Mouse (Mus musculus): ENCODE measurements around the gene Pcbd1.

The Pcbd1 gene

DNA sequence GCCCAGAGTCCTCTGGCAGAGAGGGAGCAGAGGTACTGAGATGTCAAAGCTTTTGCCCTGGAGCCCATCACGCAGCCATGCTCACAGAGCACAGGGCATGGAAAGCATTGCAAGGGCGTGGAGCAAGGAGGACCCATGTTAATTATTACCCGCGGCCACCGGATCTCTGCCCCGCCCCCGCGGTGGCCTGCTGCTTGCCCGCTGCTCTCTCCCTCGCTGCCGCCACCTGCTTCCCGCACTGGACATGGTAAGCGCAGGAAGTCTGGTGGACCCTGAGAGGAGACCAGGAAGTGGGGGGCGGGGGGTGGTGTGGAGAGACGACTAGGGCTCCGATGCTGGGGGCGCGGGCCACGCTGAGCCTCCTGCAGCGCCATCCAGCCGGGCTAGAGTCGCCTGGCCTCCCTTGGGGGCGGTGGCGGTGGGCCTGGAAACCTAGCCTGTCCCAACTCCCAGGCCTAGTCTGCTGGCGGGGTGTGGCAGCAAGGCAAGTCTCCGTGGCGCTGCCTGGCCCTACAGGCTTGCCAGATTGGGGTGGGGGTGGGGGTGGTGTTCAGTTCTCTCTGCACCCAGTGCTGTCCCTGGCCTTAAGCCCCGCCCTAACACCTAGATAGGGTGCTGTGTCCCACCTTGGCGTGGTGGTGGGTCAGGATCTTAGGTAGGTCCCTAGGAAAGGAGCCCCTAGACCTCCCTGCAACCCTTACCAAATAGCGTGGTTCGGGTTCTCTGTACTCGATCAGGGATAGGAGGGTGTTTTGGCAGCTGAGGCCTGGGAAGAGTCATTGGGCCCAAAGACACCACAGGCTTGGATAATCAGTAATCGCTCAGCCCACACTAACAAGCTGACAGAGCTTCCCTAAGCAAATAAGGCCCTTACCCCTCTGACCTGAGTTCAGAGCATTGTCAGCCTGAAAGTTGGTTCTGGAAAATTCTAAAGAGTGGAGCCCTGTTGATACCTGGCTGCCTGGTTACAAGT lies at the start of gene Pcbd1:
Gene Pcbd1 (plus strand): TSS at position 162 of the 973 bp plus-strand sequence.
- DNase-seq (ENCODE audit: low read depth, low spot score): no peak

DNA sequence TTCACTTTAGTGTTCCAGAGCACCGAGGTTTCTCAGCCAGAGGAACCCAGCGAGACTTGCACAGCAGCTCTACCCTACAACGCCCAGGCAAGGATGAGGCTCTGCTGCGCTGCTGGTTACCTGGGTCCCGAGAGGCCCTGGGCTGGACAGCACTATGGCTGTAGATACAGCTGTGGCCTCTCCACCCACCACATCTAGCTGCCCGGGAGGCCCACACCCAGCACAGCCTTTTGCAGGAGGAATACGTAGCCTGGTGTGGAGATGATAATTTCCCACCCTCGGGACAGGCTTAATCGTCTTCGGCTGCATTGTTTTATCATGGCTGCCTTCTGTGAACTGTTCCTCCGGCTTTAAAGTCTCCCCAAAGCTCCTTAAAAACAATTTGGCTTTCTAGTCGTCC lies 49.5 kb upstream of the Pcbd1 start:
- DNase-seq (ENCODE audit: low read depth, low spot score): no peak

GRCm38 (mm10) chr10:61045081-61045480 lies 44.0 kb upstream of the Pcbd1 start:
- DNase-seq (ENCODE audit: low read depth, low spot score): no peak

- no peak for DNase-seq (ENCODE audit: low read depth, low spot score)
Observed at GRCm38 (mm10) chr10:61051993-61052613, 37.0 kb upstream of the Pcbd1 start.

- DNase-seq (ENCODE audit: low read depth, low spot score): no peak
Observed at GRCm38 (mm10) chr10:61056661-61057060, 32.5 kb upstream of the Pcbd1 start.

- no peak for DNase-seq (ENCODE audit: low read depth, low spot score)
Observed at GRCm38 (mm10) chr10:61059101-61059500, 30.0 kb upstream of the Pcbd1 start.

GRCm38 (mm10) chr10:61059543-61060110 lies 29.5 kb upstream of the Pcbd1 start:
- DNase-seq (ENCODE audit: low read depth, low spot score): no peak

DNA sequence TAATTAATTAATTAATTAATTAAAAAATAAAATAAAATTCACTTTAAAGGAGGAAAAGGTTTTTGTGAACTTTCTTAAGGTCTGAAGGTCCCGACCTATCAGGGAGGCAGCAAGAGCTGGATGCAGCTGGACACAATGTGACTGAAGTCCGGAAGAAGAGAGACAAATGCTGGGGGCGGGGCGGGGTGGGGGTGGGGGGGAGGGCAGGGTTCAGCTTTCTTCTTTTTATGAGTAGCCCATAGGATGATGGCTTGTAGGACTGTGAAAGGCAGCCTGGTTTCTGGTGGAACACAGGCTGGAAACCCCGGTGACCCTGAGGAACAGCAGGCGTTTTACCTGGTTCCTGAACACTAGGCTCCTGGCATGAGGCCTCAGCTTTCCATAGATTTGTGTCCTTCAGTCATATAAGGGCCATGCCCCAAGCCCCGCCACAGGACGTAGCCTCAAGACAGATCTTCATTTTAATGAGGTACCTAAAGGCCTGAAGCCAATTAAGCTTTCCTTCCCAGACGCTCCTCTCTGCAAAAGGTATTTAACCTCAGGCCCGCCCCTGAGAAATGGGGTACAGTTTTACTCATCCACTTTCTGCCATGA lies 25.8 kb upstream of the Pcbd1 start:
- DNase-seq (ENCODE audit: low read depth, low spot score): no peak

- peak; percentile 50 for DNase-seq (ENCODE audit: low read depth, low spot score)
Observed at GRCm38 (mm10) chr10:61064635-61065034, 24.5 kb upstream of the Pcbd1 start.

GRCm38 (mm10) chr10:61065287-61066005 lies 23.7 kb upstream of the Pcbd1 start:
- no peak for DNase-seq (ENCODE audit: low read depth, low spot score)

DNA sequence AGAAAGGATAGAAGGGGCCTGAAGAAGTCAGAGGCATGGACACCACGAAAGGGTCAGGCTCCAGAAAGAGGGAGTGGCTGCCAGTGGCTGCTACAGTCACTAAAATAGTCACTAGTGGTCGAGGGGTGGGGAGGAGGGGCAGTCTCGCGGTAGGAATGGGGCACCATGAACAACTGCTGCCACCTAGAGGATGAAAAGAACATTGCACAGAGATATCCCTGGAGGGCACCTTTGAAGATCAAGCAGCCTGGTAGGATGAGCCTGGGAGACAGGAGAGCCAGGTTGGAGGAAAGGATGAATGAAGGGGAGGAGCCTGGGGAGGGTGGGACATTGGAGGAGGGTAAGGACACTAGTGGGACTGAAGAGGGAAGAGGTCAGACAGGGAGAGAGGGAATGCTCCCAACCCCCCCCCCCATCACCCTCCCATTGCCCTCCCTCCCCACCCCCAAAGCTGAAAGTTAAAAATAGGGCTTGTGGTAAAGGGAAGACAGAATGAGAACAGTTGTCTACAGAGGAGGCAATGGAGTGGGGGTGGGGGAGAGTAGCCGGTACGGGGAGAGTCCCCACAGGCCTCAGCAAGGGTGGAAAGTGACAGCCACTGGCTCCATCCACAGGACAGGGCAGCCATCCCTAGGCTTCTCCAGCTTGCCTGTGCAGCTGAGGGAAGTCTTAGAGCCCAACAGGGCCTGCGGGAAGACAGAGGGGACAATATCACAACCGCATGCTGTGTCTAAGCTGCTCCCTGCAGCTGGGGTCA lies 20.5 kb upstream of the Pcbd1 start:
- DNase-seq (ENCODE audit: low read depth, low spot score): peak; percentile 65

DNA sequence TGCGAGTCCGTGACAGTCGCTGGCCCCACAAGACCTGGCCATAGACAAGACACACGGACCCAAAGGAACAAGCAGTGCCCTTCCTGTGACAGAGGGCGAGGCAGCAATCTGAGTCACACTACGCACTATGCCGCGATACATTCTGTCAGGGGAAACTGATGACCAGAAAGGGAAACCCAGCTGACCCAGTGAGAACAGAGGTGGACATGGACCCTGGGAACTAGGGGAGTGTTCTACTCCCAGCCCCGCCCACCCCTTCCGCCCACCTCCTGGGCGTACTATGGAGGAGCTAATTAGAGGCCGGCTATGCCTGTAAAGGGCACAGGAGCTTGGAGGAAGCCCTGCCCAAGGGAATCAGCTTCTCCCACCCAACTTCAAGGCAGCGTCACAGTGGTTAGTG lies 19.9 kb upstream of the Pcbd1 start:
- DNase-seq (ENCODE audit: low read depth, low spot score): no peak

- DNase-seq (ENCODE audit: low read depth, low spot score): no peak
Observed at GRCm38 (mm10) chr10:61072324-61072723, 16.8 kb upstream of the Pcbd1 start.

DNA sequence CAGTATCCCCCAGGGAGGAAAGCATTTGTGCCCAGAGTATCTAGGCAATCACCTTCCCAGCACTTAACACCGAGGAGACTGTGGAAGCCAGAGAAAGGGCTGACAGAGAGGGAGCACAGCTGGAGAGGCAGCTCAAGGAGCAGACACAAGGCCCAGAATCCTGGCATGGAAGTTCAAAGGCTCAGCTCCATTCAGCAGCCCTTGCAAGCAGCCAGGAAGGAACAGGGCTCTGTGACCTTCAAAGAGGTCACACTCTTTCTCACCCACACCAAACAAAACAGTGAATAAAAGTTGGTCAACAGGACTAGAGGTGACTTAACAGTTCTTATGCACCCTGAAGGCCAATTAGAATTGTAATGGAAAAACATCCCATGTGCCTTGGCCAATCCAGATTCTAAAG lies 14.5 kb upstream of the Pcbd1 start:
- DNase-seq (ENCODE audit: low read depth, low spot score): no peak

DNA sequence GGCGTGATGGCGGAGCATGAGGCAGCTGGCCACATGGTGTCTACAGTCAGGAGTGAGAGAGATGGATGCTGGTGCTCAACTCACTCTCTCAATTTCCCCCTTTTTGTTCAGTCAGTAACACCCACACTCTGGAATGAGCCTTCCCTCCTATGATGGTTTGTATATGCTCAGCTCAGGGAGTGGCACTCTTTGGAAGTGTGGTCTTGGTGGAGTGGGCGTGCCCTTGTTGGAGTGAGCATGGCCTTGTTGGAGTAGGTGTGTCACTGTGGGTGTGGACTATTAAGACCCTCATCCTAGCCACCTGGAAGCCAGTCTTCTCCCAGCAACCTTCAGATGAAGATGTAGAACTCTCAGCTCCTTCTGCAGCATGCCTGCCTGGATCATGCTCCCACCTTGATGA lies 13.5 kb upstream of the Pcbd1 start:
- DNase-seq (ENCODE audit: low read depth, low spot score): no peak

DNA sequence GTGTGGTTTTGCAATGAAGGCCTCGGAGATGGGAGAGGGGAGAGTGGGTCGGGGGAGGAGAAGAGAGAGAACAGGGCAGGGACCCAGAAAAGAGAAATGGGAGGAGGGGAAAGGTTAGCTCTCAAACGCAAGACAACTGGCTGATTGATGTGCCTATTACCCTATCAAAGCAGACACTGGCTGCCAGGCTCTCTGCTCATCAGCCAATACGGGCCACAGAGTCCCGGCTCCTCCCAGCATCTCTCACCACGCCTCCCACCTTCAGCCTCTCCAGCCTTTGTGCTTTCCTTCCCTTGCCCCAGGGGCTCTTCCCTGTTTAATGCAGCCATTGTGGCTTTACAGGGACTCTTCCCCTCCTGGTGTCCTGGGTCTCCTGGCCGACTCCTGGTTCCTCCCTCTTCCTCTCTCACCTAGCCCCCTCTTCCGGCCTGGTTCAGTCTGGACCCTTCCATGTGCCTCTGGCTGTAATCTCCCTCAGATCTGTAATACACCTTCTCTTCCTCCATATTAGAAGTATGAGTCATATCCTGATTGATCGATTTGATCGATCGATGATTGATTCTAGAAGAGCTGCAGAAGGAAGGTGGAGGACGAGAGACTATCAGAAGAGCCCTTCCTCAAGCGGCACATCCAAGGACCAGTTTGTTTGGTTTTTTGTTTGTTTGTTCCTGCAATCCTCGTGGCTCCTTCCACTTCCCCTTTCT lies 8.8 kb upstream of the Pcbd1 start:
- peak; percentile 82 for DNase-seq (ENCODE audit: low read depth, low spot score)

DNA sequence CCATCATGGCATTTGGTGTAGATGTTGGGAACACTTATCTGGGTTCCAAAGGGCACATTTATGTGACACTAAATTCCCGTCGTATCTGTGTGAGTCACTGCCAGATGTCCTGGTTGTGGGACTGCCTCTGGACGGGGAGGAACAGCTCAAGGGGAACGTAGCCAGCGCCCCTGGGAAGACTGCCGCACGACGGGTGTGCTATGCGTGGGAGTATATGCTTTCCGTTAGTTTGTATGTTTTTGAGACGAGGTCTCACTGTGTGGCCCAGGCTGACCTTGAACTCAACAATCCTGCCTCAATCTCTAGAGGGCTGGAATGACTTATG lies 8.2 kb upstream of the Pcbd1 start:
- no peak for DNase-seq (ENCODE audit: low read depth, low spot score)

GRCm38 (mm10) chr10:61085364-61085763 lies 3.8 kb upstream of the Pcbd1 start:
- no peak for DNase-seq (ENCODE audit: low read depth, low spot score)

DNA sequence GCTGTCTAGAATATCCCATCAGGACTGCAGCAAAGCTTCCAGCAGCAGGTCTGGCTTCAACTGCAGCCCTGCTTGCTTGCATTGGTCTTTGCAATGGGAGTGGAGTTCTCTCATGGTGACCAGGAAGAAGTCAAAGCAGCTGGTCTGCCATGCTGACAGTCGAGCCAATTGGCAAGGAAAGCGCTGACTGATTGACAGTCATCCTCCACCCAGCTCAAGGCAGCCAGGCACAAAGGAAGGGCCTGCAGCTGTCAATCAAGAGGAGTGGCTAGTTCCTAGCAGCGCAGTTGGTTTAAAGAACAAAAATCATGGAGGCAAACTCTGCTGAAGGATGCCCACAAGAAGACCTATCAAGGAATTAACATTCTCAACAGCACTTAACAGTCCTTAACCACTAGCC lies 2.6 kb upstream of the Pcbd1 start:
- DNase-seq (ENCODE audit: low read depth, low spot score): no peak

- no peak for DNase-seq (ENCODE audit: low read depth, low spot score)
Observed at GRCm38 (mm10) chr10:61088468-61088867, 663 bp upstream of the Pcbd1 start.

Data from WW6 (cell line).